ENCODE assay signal across 8 mouse cellular contexts in the genomic region with DNA sequence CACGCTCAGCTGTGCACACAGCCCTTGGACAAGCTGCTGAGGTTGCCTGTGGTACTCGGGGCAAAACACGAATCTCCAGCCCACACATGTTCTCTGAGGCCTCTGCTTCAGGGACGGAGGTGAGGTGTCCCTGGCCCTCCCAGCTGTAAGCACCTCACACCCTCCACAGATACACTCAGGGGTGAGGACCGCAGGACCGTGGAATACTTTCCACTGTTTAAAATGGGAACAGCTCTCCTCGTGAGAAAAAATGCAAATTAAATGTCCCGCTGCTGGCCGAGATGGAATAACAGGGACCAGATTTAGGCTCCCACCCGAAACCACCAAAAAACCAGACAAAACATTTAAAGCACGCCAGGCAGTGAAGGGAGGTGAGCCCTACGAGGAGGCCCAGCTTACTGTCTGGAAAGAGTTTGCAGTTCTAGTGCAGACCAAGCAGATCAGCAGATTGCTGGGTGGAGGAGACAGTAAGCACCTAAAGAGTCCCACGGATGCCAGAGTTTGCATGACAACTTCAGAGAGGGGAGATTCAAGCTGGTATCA. TPM values are rescaled to one million over a fixed set of nuclear protein-coding genes. Genes with fewer than 3 reads are reported as not detected.
DNase-seq lines count a peak whose midpoint lies in the region; ATAC-seq and TF ChIP-seq lines count a peak whose summit lies in the region.

No protein-coding gene starts in this region.

- DNase-seq in gastrocnemius, adult 2 months, result no peak
- no peak for DNase-seq in gastrocnemius, postnatal 4 days (ENCODE audit: low spot score in 2 of 2)
- DNase-seq in ovary, postnatal 36 days (ENCODE audit: low spot score), result peak; percentile 59
- DNase-seq in ovary, postnatal 14 days (ENCODE audit: low spot score), result no peak
- DNase-seq in liver, embryonic 13.5 days, result no peak
- DNase-seq in cerebellum, adult 2 months, result no peak
- no peak for DNase-seq in urinary bladder, adult 18-20 months (ENCODE audit: low spot score in 2 of 2)

- no peak for ATAC-seq in liver, embryonic 13.5 days (ENCODE audit: low read depth)
- no peak for ATAC-seq in inflammation-experienced regulatory T-cells, adult 6 months

- no peaks in the 10 kb centered on the region for H3K9me3 ChIP-seq in liver, embryonic 13.5 days (replicated peaks)

- no peak overlapping the region for H3K4me2 ChIP-seq in liver, embryonic 13.5 days

- H3K27me3 ChIP-seq in liver, embryonic 13.5 days, result no peaks in the 10 kb centered on the region
- H3K27me3 ChIP-seq in cerebellum, adult 2 months (ENCODE audit: control insufficient read depth, insufficient read depth, low read length), result no peaks in the 10 kb centered on the region

- intact Hi-C loops in gastrocnemius, adult 2 months (cut with DNase I), result no loop called here

- no peaks in the 10 kb centered on the region for H3K4me1 ChIP-seq in liver, embryonic 13.5 days (replicated peaks)
- H3K4me1 ChIP-seq in cerebellum, adult 2 months (ENCODE audit: control insufficient read depth, insufficient read depth, low read length), result no peaks in the 10 kb centered on the region

- no peak overlapping the region for H3K9ac ChIP-seq in liver, embryonic 13.5 days

- H3K27ac ChIP-seq in gastrocnemius, adult 2 months, result peak overlapping the region; percentile 81
- peak overlapping the region; percentile 43; the same call in 1 of the 2 replicates for H3K27ac ChIP-seq in liver, embryonic 13.5 days
- no peak overlapping the region for H3K27ac ChIP-seq in cerebellum, adult 2 months (ENCODE audit: insufficient read depth, low read length)

- no peak for TF ChIP-seq POLR2A in cerebellum, adult 2 months (IDR thresholded peaks at IDR 0.05; ENCODE audit: borderline replicate concordance, insufficient read depth, low read length)

- WGBS in liver, embryonic 13.5 days (ENCODE audit: insufficient replicate concordance), result 49% methylated on average over 13 of the region's 13 CpGs
- 61% methylated on average over 13 of the region's 13 CpGs for WGBS in cerebellum, adult 2 months

- H3K4me3 ChIP-seq in gastrocnemius, adult 2 months, result 0 out of 2 replicates have a peak overlapping the region, but pooled peaks have one; percentile 11
- H3K4me3 ChIP-seq in liver, embryonic 13.5 days (replicated peaks), result no peak overlapping the region
- H3K4me3 ChIP-seq in cerebellum, adult 2 months (replicated peaks; ENCODE audit: insufficient read depth, low read depth, low read length), result no peak overlapping the region

- no peak for TF ChIP-seq CTCF in gastrocnemius, adult 2 months (IDR thresholded peaks at IDR 0.05)
- TF ChIP-seq CTCF in cerebellum, adult 2 months (IDR thresholded peaks at IDR 0.05; ENCODE audit: borderline replicate concordance, insufficient read depth, low read depth, low read length), result no peak

- H3K36me3 ChIP-seq in liver, embryonic 13.5 days, result no peaks in the 10 kb centered on the region

RNA-seq across cellular contexts. Expression of a gene that starts 19.2 kb away (rescaled TPM):
- 1 to 10 TPM in 1 of 2 experiments, under 1 TPM in 1; 0.94 to 1.4 TPM for total RNA-seq in gastrocnemius, adult 2 months (2021)
- 10 to 100 TPM; 11.3 to 13.4 TPM for total RNA-seq in gastrocnemius, postnatal 4 days (2021)
- 0.22 and 0.75 TPM in 2 replicates for polyA plus RNA-seq in liver, embryonic 13.5 days (2015; fragmentation: Nextera tagmentation; extraction: Ambion mirVana)
- polyA plus RNA-seq in cerebellum, adult 2 months (2012; rRNA removed), result 2.4 and 2.7 TPM in 2 replicates
- polyA plus RNA-seq in inflammation-experienced regulatory T-cells, adult 6 months (2017; shearing (Covaris generic)), result not detected
